7 mouse cellular contexts compared by ENCODE assay signal in the genomic region with DNA sequence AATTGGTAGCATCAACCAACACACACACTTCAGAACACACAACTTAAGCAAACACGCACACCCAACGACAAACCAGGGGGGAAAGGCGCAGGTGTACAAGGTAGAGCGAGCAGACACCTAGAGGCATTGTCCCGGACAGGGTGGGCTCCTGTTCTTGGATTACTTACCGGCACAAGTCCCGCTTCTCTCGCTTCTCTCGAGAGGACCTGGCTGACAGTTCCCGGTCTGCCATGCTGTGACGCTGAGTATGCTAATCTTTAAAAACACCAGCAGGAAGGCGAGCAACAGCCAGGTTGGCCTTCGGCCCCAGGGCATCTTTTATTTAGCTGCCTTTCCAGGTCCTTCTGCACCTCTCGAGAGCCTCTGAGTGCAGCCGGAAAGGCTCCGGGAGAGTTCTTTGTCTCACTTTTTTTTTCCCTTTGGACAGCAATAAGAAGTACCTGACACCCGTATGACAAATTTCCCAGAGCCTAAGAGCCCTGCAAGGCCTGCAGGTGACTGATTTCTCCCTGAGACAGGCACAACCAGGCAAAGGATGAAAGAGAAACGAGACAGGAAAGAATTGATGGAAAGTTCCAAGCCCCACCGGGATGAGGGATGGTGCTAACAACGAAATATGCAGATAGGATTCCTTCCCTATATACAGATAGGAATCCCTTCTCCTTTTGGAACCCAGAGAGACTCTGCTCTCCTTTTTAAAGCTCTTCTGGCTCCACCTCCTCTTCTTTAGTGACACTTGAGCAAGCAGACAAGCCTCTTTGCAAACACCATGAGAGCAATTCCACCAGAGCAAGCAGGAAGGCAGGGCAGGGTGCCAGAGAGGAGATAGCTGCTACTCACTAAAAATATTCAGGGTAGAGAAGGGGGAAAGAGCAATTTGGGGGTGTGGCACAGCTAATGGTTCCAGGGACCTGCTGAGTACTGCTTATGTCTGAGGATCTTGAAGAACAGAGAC. TPM values are rescaled to one million over a fixed set of nuclear protein-coding genes. Genes with fewer than 3 reads are reported as not detected.
A peak's percentile ranks its signal among the peaks of the same experiment; 100 is the strongest.
DNase-seq lines count a peak whose midpoint lies in the region; ATAC-seq lines count a peak whose summit lies in the region.

TSS of gene Egf (minus strand) at position 667 of the 955 bp plus-strand sequence.

- no peak for ATAC-seq in embryonic facial prominence, embryonic 11.5 days (replicated peaks; ENCODE audit: insufficient number of reproducible peaks, low FRiP score, low TSS enrichment, low read depth)
- no peak for ATAC-seq in heart, embryonic 11.5 days (replicated peaks; ENCODE audit: insufficient number of reproducible peaks, low FRiP score, low TSS enrichment)
- peak; percentile 68 for ATAC-seq in lung, embryonic 16.5 days (ENCODE audit: low read depth)

- 11% methylated on average over 20 of the region's 20 CpGs for WGBS in embryonic facial prominence, embryonic 11.5 days
- WGBS in heart, embryonic 11.5 days (ENCODE audit: insufficient replicate concordance), result 12% methylated on average over 20 of the region's 20 CpGs
- 3% methylated on average over 20 of the region's 20 CpGs for WGBS in lung, embryonic 16.5 days

- H3K36me3 ChIP-seq in embryonic facial prominence, embryonic 11.5 days (replicated peaks; ENCODE audit: control insufficient read depth, insufficient read depth, low read depth, low read length), result no peaks in the 10 kb centered on the region
- H3K36me3 ChIP-seq in heart, embryonic 11.5 days (ENCODE audit: control insufficient read depth, insufficient read depth, low read length), result no peaks in the 10 kb centered on the region
- H3K36me3 ChIP-seq in lung, embryonic 16.5 days (ENCODE audit: control insufficient read depth, insufficient read depth, low read length), result no peaks in the 10 kb centered on the region

- H3K4me1 ChIP-seq in embryonic facial prominence, embryonic 11.5 days (ENCODE audit: control insufficient read depth, insufficient read depth, low read length), result no peaks in the 10 kb centered on the region
- 0 out of 2 replicates have a peak, but pooled peaks cover 8% of the 10 kb centered on the region for H3K4me1 ChIP-seq in heart, embryonic 11.5 days (ENCODE audit: control insufficient read depth, insufficient read depth, low read length)
- no peaks in the 10 kb centered on the region; the same call in 1 of the 2 replicates for H3K4me1 ChIP-seq in lung, embryonic 16.5 days (replicated peaks; ENCODE audit: control insufficient read depth, insufficient read depth, low read length)

- H3K9me3 ChIP-seq in embryonic facial prominence, embryonic 11.5 days (replicated peaks; ENCODE audit: control insufficient read depth, low read length), result no peaks in the 10 kb centered on the region
- H3K9me3 ChIP-seq in heart, embryonic 11.5 days (replicated peaks; ENCODE audit: control insufficient read depth, low read length), result no peaks in the 10 kb centered on the region
- H3K9me3 ChIP-seq in lung, embryonic 16.5 days (ENCODE audit: control insufficient read depth, low read length), result no peaks in the 10 kb centered on the region

- H3K27ac ChIP-seq in embryonic facial prominence, embryonic 11.5 days (replicated peaks; ENCODE audit: low read depth, low read length), result no peak within 1 kb of the TSS
- 0 out of 2 replicates have a peak within 1 kb of the TSS, but pooled peaks have one; percentile 5 for H3K27ac ChIP-seq in heart, embryonic 11.5 days (ENCODE audit: low read depth, low read length)
- H3K27ac ChIP-seq in lung, embryonic 16.5 days (ENCODE audit: low read length), result no peak within 1 kb of the TSS

- DNase-seq in ZHBTc4 (ENCODE audit: low read depth, low spot score), result peak; percentile 56
- no peak for DNase-seq in embryonic facial prominence, embryonic 11.5 days (ENCODE audit: low spot score)
- peak; percentile 79 for DNase-seq in kidney, adult 9 months
- DNase-seq in skeletal muscle tissue, adult 2 months (ENCODE audit: low read depth, low spot score), result peak; percentile 40
- DNase-seq in urinary bladder, adult 18-20 months (ENCODE audit: low spot score in 2 of 2), result no peak

- H3K9ac ChIP-seq in embryonic facial prominence, embryonic 11.5 days (replicated peaks; ENCODE audit: low read length), result no peak within 1 kb of the TSS
- H3K9ac ChIP-seq in heart, embryonic 11.5 days (ENCODE audit: low read depth, low read length), result peak within 1 kb of the TSS; percentile 44; the same call in 1 of the 2 replicates
- H3K9ac ChIP-seq in lung, embryonic 16.5 days (ENCODE audit: low read length), result no peak within 1 kb of the TSS

- H3K4me2 ChIP-seq in embryonic facial prominence, embryonic 11.5 days (ENCODE audit: low read depth, low read length), result peak within 1 kb of the TSS; percentile 2; the same call in 1 of the 2 replicates
- H3K4me2 ChIP-seq in heart, embryonic 11.5 days, result peak within 1 kb of the TSS; percentile 68
- H3K4me2 ChIP-seq in lung, embryonic 16.5 days (ENCODE audit: low read depth, low read length), result peak within 1 kb of the TSS; percentile 47

- no peak within 1 kb of the TSS for H3K4me3 ChIP-seq in embryonic facial prominence, embryonic 11.5 days (ENCODE audit: low read depth, low read length)
- peak within 1 kb of the TSS; percentile 38 for H3K4me3 ChIP-seq in heart, embryonic 11.5 days (ENCODE audit: low read depth, low read length)
- H3K4me3 ChIP-seq in lung, embryonic 16.5 days (ENCODE audit: low read length), result peak within 1 kb of the TSS; percentile 21

- H3K27me3 ChIP-seq in embryonic facial prominence, embryonic 11.5 days (ENCODE audit: control insufficient read depth, insufficient read depth, low read length), result no peaks in the 10 kb centered on the region; the same call in 1 of the 2 replicates
- H3K27me3 ChIP-seq in heart, embryonic 11.5 days (ENCODE audit: control insufficient read depth, insufficient read depth, low read length), result peaks cover 8% of the 10 kb centered on the region; the same call in 1 of the 2 replicates
- H3K27me3 ChIP-seq in lung, embryonic 16.5 days (ENCODE audit: control insufficient read depth, insufficient read depth, low read depth, low read length), result no peaks in the 10 kb centered on the region; the same call in 1 of the 2 replicates

RNA-seq across cellular contexts. Expression of gene Egf, which starts in this region (rescaled TPM):
- polyA plus RNA-seq in embryonic facial prominence, embryonic 11.5 days (2014; fragmentation: Nextera tagmentation; extraction: Ambion mirVana), result 1.3 and 1.6 TPM in 2 replicates
- 0.79 and 1.4 TPM in 2 replicates for polyA plus RNA-seq in heart, embryonic 11.5 days (2014; fragmentation: Nextera tagmentation; extraction: Ambion mirVana)
- 0.97 and 1.2 TPM in 2 replicates for polyA plus RNA-seq in lung, embryonic 16.5 days (2015; fragmentation: Nextera tagmentation; extraction: Ambion mirVana)

Comparison
In these comparisons a context has a peak if more than half of its experiments do, and no peak if none do; other contexts are left out.
1. DNase-seq: peak in ZHBTc4 (single experiment), kidney, adult 9 months (single experiment) and skeletal muscle tissue, adult 2 months (single experiment); none in embryonic facial prominence, embryonic 11.5 days (single experiment) and urinary bladder, adult 18-20 months (0 of 2).
2. H3K4me2 ChIP-seq: peak in every context shown above with its lines; median percentile 68 in heart, embryonic 11.5 days; 47 in lung, embryonic 16.5 days; 2 in embryonic facial prominence, embryonic 11.5 days.